Mouse (Mus musculus) neural tube, embryonic 13.5 days (tissue): ENCODE results near the gene Trrap. TPM values are rescaled to one million over a fixed set of nuclear protein-coding genes. Genes with fewer than 3 reads are reported as not detected.

Source experiments
- ATAC-seq: fragments of 200-750 bp; cut with Nextera tagmentation; 2 replicates; pipeline ENCODE4 v1.8.0; 2017; ENCODE audit warnings: low read depth, mild to moderate bottlenecking, moderate TSS enrichment, moderate library complexity
- H3K27ac ChIP-seq: fragments of 300-500 bp; sonication (generic); replicated peaks from 2 replicates; pipeline ENCODE4 v1.5.1; 2015; ENCODE audit warnings: moderate library complexity, mild to moderate bottlenecking, inconsistent platforms
- H3K27me3 ChIP-seq: fragments of 300-500 bp; sonication (generic); 2 replicates; pipeline ENCODE4 v1.6.1; 2015; ENCODE audit warnings: mild to moderate bottlenecking, inconsistent platforms
- H3K36me3 ChIP-seq: fragments of 300-500 bp; sonication (generic); 2 replicates; pipeline ENCODE4 v1.6.1; 2015; ENCODE audit warnings: mild to moderate bottlenecking, inconsistent platforms
- H3K4me1 ChIP-seq: fragments of 300-500 bp; sonication (generic); replicated peaks from 2 replicates; pipeline ENCODE4 v1.6.1; 2015; ENCODE audit warnings: inconsistent platforms
- H3K4me2 ChIP-seq: fragments of 300-500 bp; sonication (generic); 2 replicates; pipeline ENCODE4 v1.6.1; 2015; ENCODE audit warnings: inconsistent platforms, mild to moderate bottlenecking, moderate library complexity
- H3K4me3 ChIP-seq: fragments of 300-500 bp; sonication (generic); 2 replicates; pipeline ENCODE4 v1.5.1; 2015; ENCODE audit warnings: mild to moderate bottlenecking, inconsistent platforms
- H3K9ac ChIP-seq: fragments of 300-500 bp; sonication (generic); 2 replicates; pipeline ENCODE4 v1.6.1; 2015; ENCODE audit warnings: moderate library complexity, mild to moderate bottlenecking, inconsistent platforms
- H3K9me3 ChIP-seq: fragments of 300-500 bp; sonication (generic); 2 replicates; pipeline ENCODE4 v1.6.1; 2016; ENCODE audit warnings: inconsistent platforms
- WGBS: fragments of 180-500 bp; shearing (Covaris S2); methylation state at CpG from one replicate; pipeline ENCODE4 v1.1.7; 2015; 5-methylcytosine and 5-hydroxymethylcytosine counted together
- polyA plus RNA-seq: library from polyadenylated mRNA; unstranded; fragments of >200 nt; fragmentation: Nextera tagmentation; extraction: Ambion mirVana; gene quantifications from 2 replicates; pipeline ENCODE4 v1.2.1, GENCODE M21; 2015

The Trrap gene
- polyA plus RNA-seq, 1 experiment from 2014 or later = 72.1 TPM

- Histone ChIP-seq H3K4me3 (no peak overlapping the region), H3K27me3 (no peaks in the 10 kb centered on the region), H3K36me3 (peaks cover 100% of the 10 kb centered on the region), H3K9me3 (no peaks in the 10 kb centered on the region), H3K27ac (no peak overlapping the region), H3K4me2 (no peak overlapping the region), H3K4me1 (no peaks in the 10 kb centered on the region), H3K9ac (no peak overlapping the region)
- 94% methylated on average over 5 of the region's 5 CpGs for WGBS
- no peak for ATAC-seq
Observed at GRCm38 (mm10) chr5:144793374-144793773, 25.8 kb downstream of the Trrap start.

GRCm38 (mm10) chr5:144794687-144795086 lies 27.2 kb downstream of the Trrap start:
- H3K9ac ChIP-seq = no peak overlapping the region
- H3K4me2 ChIP-seq = no peak overlapping the region
- ATAC-seq = no peak
- H3K4me3 ChIP-seq = no peak overlapping the region
- 76% methylated on average over 6 of the region's 6 CpGs for WGBS
- no peaks in the 10 kb centered on the region for H3K4me1 ChIP-seq
- no peaks in the 10 kb centered on the region for H3K27me3 ChIP-seq
- H3K9me3 ChIP-seq = no peaks in the 10 kb centered on the region
- no peak overlapping the region for H3K27ac ChIP-seq
- peaks cover 100% of the 10 kb centered on the region for H3K36me3 ChIP-seq

DNA sequence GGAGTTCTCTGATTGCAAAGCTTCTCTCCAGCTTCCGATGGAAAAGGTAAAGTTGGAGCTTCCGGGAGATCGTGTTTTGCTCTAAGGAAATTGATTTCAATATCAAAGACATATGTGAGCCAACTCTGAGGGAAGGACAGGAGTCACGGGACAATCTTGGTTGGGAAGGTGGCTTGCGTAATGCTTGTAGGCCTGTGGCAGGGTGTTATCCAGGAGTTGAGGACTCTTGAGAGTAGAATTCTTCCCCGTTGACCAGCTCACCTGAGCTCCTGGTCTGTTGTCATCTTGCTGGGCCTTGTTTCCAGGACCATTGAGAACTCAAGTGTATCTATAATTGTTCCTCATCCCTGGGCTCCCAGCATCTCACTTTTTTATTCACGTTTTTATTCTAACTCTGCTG lies 29.6 kb downstream of the Trrap start:
- H3K9me3 ChIP-seq = no peaks in the 10 kb centered on the region
- H3K4me2 ChIP-seq = no peak overlapping the region
- H3K4me3 ChIP-seq = no peak overlapping the region
- 94% methylated on average over 7 of the region's 7 CpGs for WGBS
- peaks cover 100% of the 10 kb centered on the region for H3K36me3 ChIP-seq
- H3K4me1 ChIP-seq = no peaks in the 10 kb centered on the region
- ATAC-seq = no peak
- H3K27ac ChIP-seq = no peak overlapping the region
- no peak overlapping the region for H3K9ac ChIP-seq
- H3K27me3 ChIP-seq = no peaks in the 10 kb centered on the region

GRCm38 (mm10) chr5:144803066-144803465 lies 35.5 kb downstream of the Trrap start:
- Histone ChIP-seq H3K27me3 (no peaks in the 10 kb centered on the region), H3K27ac (no peak overlapping the region), H3K4me3 (no peak overlapping the region), H3K9me3 (no peaks in the 10 kb centered on the region), H3K4me2 (no peak overlapping the region), H3K9ac (no peak overlapping the region), H3K4me1 (no peaks in the 10 kb centered on the region), H3K36me3 (peaks cover 100% of the 10 kb centered on the region)
- WGBS = 91% methylated on average over 8 of the region's 8 CpGs
- no peak for ATAC-seq

- 92% methylated on average over 7 of the region's 7 CpGs for WGBS
- no peak overlapping the region for H3K27ac ChIP-seq
- no peak overlapping the region for H3K4me2 ChIP-seq
- H3K4me3 ChIP-seq = no peak overlapping the region
- no peaks in the 10 kb centered on the region for H3K4me1 ChIP-seq
- H3K36me3 ChIP-seq = peaks cover 100% of the 10 kb centered on the region
- no peaks in the 10 kb centered on the region for H3K27me3 ChIP-seq
- no peak overlapping the region for H3K9ac ChIP-seq
- no peaks in the 10 kb centered on the region for H3K9me3 ChIP-seq
- ATAC-seq = no peak
Observed at GRCm38 (mm10) chr5:144804181-144804580, 36.6 kb downstream of the Trrap start.

- peaks cover 100% of the 10 kb centered on the region for H3K36me3 ChIP-seq
- 94% methylated on average over 10 of the region's 10 CpGs for WGBS
- no peak overlapping the region for H3K4me2 ChIP-seq
- no peaks in the 10 kb centered on the region for H3K9me3 ChIP-seq
- no peak overlapping the region for H3K27ac ChIP-seq
- no peak for ATAC-seq
- no peaks in the 10 kb centered on the region for H3K27me3 ChIP-seq
- no peak overlapping the region for H3K4me3 ChIP-seq
- H3K9ac ChIP-seq = no peak overlapping the region
- no peaks in the 10 kb centered on the region for H3K4me1 ChIP-seq
Observed at GRCm38 (mm10) chr5:144806931-144807330, 39.4 kb downstream of the Trrap start.

DNA sequence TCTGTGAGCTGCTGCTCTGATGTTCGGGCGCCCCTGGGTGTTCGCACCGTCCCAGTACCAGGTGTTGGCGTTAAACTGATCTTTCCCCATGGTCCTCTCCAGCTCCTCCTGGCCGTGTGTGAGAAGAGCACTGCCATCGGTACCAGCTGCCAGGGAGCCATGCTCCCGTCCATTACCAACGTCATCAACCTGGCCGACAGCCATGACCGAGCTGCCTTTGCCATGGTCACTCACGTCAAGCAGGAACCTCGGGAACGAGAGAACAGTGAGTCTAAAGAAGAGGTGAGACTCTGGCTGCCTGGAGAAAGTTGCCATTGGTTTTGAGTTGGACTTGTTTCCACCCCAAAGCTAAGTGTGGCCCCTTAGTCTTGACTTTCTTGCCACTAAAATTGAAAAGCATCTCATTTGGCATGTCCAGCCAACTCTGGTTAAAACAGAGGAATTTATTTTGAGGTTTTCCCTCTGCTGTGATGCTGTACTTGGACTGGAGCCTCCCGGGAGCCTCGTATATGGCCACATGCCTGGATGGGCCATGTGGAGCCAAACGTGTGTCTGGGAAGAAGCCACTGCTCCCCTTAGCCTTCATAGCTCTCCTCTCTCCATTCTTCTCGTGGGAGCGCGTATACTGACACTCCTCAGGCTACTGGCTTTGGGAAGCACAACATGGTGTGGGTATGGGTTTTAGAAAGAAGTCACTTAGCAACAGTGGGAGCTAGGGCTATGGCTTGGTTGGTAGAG lies 61.0 kb downstream of the Trrap start:
- Histone ChIP-seq H3K27ac (no peak overlapping the region), H3K4me3 (no peak overlapping the region), H3K4me1 (no peaks in the 10 kb centered on the region), H3K9ac (no peak overlapping the region), H3K27me3 (no peaks in the 10 kb centered on the region), H3K9me3 (no peaks in the 10 kb centered on the region), H3K4me2 (no peak overlapping the region), H3K36me3 (peaks cover 100% of the 10 kb centered on the region)
- ATAC-seq = no peak
- WGBS = 94% methylated on average over 20 of the region's 20 CpGs

DNA sequence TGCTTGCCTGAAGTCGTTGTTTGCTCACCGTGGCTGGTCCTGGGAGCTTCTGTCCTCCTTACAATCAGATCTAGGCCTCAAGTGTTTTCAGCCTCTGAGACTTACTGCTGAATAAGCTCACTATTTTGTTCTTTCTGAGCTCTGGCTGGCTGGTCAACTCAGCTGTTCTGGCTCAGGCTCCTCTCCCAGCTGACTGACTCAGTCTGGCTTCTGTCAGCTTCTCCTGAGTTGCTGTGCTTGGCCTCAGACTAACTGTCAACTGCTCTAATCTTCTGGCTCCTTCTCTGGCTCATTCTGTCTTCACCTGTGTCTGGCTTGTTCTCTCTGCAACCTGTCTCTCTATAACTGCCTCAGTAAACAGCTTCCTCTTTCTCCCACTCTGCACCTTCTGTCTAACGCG lies 62.1 kb downstream of the Trrap start:
- no peak for ATAC-seq
- Histone ChIP-seq H3K27ac (no peak overlapping the region), H3K4me2 (no peak overlapping the region), H3K27me3 (no peaks in the 10 kb centered on the region), H3K9ac (no peak overlapping the region), H3K4me1 (no peaks in the 10 kb centered on the region), H3K4me3 (no peak overlapping the region), H3K36me3 (peaks cover 100% of the 10 kb centered on the region), H3K9me3 (no peaks in the 10 kb centered on the region)
- 97% methylated on average over 4 of the region's 4 CpGs for WGBS

GRCm38 (mm10) chr5:144831840-144832469 lies 64.4 kb downstream of the Trrap start:
- H3K4me2 ChIP-seq = no peak overlapping the region
- no peak for ATAC-seq
- whole genome bisulfite sequencing = 89% methylated on average over 9 of the region's 9 CpGs
- H3K4me3 ChIP-seq = no peak overlapping the region
- H3K27ac ChIP-seq = no peak overlapping the region
- H3K9ac ChIP-seq = no peak overlapping the region
- H3K9me3 ChIP-seq = no peaks in the 10 kb centered on the region
- H3K36me3 ChIP-seq = peaks cover 100% of the 10 kb centered on the region
- H3K4me1 ChIP-seq = no peaks in the 10 kb centered on the region
- H3K27me3 ChIP-seq = no peaks in the 10 kb centered on the region

- H3K4me2 ChIP-seq = no peak overlapping the region
- no peaks in the 10 kb centered on the region for H3K9me3 ChIP-seq
- WGBS = 93% methylated on average over 3 of the region's 3 CpGs
- no peak overlapping the region for H3K4me3 ChIP-seq
- no peaks in the 10 kb centered on the region for H3K4me1 ChIP-seq
- no peak for ATAC-seq
- peaks cover 100% of the 10 kb centered on the region for H3K36me3 ChIP-seq
- H3K9ac ChIP-seq = no peak overlapping the region
- H3K27ac ChIP-seq = no peak overlapping the region
- H3K27me3 ChIP-seq = no peaks in the 10 kb centered on the region
Observed at GRCm38 (mm10) chr5:144836100-144836499, 68.6 kb downstream of the Trrap start.

DNA sequence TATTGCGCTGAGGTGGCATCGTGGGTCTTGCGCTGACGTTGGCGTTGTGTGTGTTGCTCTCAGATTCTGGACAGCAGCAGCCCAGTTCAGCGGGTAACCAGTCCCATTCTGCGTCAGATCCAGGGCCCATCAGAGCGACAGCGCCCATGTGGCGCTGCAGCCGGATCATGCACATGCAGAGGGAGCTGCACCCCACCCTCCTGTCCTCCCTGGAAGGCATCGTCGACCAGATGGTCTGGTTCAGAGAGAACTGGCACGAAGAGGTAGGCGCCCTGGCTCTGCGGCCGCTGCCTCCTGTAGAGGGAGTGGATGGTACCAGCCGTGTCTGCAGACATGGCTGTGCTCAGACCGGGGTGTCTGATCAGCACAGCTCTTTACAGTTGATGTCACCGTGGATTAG lies 77.8 kb downstream of the Trrap start:
- WGBS = 95% methylated on average over 20 of the region's 20 CpGs
- H3K36me3 ChIP-seq = peaks cover 100% of the 10 kb centered on the region
- no peaks in the 10 kb centered on the region for H3K9me3 ChIP-seq
- H3K4me1 ChIP-seq = no peaks in the 10 kb centered on the region
- no peaks in the 10 kb centered on the region for H3K27me3 ChIP-seq
- H3K4me3 ChIP-seq = no peak overlapping the region
- no peak overlapping the region for H3K4me2 ChIP-seq
- H3K27ac ChIP-seq = no peak overlapping the region
- H3K9ac ChIP-seq = no peak overlapping the region
- no peak for ATAC-seq

DNA sequence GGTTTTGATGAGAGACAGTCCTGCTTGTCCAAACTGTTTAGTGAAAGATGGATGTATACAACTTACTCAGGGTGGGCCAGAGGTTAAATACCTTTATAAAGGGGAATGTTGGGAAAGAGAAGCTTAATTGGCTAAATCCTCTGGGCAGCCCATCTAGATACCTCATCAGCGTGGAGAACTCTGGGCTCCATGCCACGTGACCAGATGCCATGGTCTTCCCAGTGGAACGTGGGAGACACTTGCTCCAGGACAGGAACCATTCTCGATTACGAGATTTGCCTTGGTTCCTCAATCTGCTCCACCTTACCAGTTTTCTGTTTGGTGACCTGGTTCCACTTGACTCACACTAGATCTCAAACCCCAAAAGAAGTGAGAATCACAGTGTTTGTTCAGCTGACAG lies 81.2 kb downstream of the Trrap start:
- no peak for ATAC-seq
- Histone ChIP-seq H3K9ac (no peak overlapping the region), H3K27me3 (no peaks in the 10 kb centered on the region), H3K36me3 (peaks cover 100% of the 10 kb centered on the region), H3K27ac (no peak overlapping the region), H3K4me3 (no peak overlapping the region), H3K4me1 (no peaks in the 10 kb centered on the region), H3K9me3 (no peaks in the 10 kb centered on the region), H3K4me2 (no peak overlapping the region)
- 87% methylated on average over 5 of the region's 5 CpGs for WGBS

DNA sequence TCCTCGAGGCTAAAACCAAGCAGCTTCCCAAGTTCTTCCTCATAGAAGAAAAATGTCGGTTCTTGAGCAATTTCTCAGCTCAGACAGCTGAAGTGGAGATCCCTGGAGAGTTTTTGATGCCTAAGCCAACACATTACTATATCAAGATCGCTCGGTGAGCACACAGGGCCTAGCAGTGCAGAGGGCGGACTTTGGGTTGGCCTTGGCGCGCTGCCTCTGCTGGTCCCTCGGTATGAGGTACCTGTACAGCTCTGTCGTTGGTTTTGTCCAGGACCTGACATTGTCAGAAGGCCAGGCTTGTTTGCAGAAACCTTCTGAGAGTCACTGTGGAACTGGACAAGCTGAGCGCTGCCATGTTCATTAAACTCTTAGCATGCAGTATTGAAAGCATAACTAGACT lies 82.4 kb downstream of the Trrap start:
- no peak for ATAC-seq
- H3K27ac ChIP-seq = no peak overlapping the region
- H3K9ac ChIP-seq = no peak overlapping the region
- H3K36me3 ChIP-seq = peaks cover 100% of the 10 kb centered on the region
- H3K4me3 ChIP-seq = no peak overlapping the region
- no peaks in the 10 kb centered on the region for H3K4me1 ChIP-seq
- H3K9me3 ChIP-seq = no peaks in the 10 kb centered on the region
- WGBS = 92% methylated on average over 10 of the region's 10 CpGs
- no peak overlapping the region for H3K4me2 ChIP-seq
- no peaks in the 10 kb centered on the region for H3K27me3 ChIP-seq
